Mouse (Mus musculus): Measurements from ENCODE around the gene Srxn1.

The Srxn1 gene

DNA sequence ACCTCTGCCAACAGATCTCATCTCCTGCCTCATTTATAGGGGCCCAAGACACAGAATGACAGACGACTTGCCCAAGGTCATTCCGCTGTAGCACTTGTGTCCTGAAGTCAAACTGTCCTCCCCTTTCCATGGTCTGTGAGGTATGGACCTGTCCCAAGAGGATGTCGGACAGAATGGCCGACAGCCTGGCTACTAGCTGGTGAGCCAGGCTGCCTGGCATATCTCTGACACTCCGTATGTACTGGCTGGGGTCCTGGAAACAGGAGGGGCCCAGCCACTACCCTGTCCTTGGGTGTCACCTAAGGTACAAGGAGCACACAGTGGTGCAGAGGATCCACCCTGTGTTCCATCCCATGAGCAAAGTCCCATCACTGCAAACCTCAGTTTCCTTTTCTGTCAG is 14.8 kb upstream of the Srxn1 start:
- DNase-seq = no peak

DNA sequence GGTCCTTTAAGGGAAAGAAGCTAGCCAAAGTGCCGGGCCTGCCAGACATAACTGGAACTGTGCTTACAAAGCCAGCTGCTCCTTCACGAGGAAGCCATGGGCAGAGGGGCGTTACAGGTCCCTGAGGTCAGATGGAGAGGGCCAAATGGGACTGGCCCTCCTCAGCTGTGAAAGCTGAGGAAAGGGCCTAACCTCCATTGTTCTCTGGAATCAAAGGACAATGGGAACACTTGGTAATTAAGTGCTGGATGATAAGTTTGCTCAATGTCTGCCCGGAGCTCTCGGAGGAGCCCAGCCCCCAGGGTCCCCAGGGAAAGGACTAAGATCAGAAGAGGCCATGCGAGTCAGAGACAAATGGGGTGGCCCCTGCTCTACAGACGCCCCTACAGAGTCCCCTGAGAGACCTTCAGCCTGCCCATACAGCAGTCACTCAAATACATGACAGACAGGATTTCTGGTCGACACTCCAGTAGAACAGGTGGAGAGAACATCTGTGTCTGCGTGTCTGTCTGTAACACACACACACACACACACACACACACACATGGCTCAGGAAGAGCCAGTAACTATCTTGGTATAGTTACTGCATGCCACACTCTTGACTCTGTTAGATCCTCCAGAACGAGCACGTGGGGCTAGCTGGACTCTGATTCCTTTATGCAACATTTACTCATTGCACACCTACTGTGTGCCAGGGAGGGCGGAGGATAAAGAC is 13.8 kb upstream of the Srxn1 start:
- no peak for DNase-seq

DNA sequence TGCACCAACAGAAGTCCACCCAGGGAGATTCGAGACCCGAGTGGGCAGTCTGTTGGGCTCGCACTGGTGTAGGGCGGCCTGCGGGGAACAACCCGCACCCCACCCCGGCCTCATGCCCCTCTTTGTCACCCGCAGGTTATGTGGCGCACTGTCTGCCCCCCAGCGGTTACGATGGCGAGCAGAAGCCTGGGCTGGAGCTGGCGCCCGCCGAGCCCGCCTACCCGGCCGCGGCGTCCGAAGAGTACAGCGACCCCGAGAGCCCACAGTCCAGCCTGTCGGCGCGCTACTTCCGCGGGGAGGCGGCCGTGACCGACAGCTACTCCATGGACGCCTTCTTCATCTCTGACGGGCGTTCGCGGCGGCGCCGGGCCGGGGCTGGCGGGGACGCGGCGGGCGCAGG is 12.4 kb upstream of the Srxn1 start:
- no peak for DNase-seq

- peak; percentile 44 for DNase-seq
These were observed 11.9 kb upstream of the Srxn1 start for GRCm38 (mm10) chr2:152093356-152093792.

- DNase-seq = no peak
These were observed 10.3 kb upstream of the Srxn1 start for GRCm38 (mm10) chr2:152094856-152095545.

DNA sequence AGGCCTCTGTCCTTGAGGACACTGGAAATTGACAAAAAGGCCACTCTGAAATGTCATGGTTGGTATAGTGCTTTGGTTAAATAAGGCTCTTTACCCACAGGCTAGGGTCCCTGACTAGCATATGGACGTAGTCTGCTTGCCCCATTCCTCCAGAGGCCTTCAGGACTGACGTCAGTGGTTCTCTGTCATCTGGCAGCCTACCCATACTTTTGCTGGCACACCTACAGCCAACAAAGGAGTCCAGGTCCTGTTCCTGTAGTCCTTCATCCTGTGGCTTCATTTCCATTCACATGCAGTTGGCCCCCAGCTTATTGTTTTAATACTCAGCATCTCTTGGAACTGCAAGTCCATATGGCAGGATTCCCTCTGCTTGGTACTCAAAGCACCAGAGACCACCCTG is 8.4 kb upstream of the Srxn1 start:
- DNase-seq = no peak

DNA sequence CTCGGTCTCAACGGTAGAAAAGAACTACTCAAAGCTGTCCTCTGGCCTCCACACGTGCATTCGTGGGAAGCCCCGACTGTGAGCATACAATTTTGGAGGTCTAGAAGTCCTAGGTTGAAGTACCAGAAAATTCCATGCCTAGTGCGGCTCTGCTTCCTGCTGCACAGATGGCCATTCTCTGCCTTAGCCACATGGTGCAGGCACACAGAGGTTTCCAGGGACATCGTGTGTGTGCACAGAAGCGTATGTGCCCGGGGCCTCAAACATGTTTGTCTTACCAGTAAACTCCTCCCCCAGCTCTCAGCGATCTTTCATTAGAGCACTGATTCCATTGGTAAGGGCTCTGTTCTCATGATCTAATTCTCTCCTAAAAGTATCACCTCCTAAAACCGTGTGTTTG is 7.4 kb upstream of the Srxn1 start:
- no peak for DNase-seq

DNA sequence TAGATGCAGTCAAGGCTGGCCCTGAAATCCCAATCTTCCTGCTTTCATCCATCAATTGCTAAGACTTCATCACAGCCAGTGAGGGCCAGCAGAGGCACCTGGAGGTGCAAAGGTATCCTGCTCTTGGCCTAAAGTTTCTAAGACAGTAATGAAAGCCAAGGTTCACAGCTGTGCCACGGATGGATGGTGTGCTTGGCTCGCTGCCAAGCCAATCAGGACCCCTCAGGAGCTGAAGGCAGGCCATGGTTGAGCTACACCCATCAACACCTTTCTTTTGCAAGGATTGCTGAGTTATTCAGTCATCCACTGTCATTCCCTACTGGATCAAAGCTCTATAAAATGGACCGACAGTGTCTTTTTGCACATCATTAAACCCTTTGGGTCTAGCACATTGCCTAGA is 5.8 kb upstream of the Srxn1 start:
- DNase-seq = no peak

DNA sequence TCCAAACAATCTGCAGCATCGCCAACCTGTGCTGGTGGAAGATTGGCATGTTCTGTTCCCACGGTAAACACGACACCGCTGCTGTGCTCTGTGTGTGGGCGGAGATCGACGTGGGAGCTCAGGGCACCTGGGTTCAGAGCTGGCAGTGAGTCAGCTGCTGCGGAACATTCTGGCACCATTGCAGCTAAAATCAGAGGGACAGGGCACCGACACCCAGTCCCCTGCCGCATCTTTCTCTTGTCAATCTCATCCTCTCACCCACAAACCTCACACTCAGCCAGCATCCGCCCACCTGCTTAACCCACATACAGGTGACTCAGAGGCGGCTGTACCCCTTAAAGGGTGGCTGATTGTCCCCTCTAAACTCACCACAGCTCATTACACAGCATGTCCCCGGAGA is 3.6 kb upstream of the Srxn1 start:
- DNase-seq = no peak

- no peak for DNase-seq
These were observed 2.9 kb upstream of the Srxn1 start for GRCm38 (mm10) chr2:152102369-152102768.

- no peak for DNase-seq
These were observed 502 bp upstream of the Srxn1 start for GRCm38 (mm10) chr2:152104711-152105317.

- DNase-seq = no peak
These were observed 894 bp downstream of the Srxn1 start for GRCm38 (mm10) chr2:152106225-152106595.

GRCm38 (mm10) chr2:152106597-152106996 is 1.3 kb downstream of the Srxn1 start:
- DNase-seq = no peak

- no peak for DNase-seq
These were observed 3.4 kb downstream of the Srxn1 start for GRCm38 (mm10) chr2:152108702-152109101.

DNA sequence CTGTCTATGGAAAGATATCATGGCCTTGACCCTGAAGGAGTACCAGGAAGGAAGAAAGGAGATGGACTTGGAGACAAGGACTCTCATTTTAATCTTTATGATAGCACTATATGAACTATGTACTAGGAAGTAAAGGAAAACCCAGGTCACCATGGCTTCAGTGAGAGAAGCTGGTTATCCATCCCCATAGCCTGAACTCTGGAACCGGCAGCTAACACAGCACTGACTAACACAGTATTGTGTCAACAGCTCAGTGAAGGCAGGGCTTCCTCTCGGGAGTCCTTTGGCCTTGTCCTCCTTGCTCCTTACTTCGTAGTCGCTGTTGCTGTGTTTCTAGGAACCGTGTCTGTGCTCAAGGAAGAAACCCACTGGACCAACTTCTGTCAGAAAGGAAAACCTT is 4.1 kb downstream of the Srxn1 start:
- no peak for DNase-seq

- DNase-seq = no peak
These were observed 6.0 kb downstream of the Srxn1 start for GRCm38 (mm10) chr2:152111311-152111710.

DNA sequence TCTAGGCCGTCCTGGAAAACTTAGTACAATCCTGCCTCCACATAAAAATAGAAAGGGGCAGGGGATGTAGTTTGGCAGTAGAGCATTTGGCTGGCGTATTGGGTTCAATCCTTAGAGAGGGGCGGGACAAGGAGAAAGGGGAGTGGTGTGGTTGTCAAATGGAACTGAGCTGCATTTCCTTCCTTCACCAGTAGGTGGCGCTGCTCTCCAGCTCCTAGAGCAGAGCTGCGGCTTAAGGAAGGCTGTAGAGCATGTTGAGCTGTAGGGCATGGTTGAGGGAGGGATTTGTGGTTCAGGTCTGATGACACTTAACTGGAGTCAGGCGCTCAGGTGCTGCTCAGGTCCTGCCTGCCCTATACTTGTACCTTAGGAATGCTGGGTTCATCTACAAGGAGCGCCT is 6.6 kb downstream of the Srxn1 start:
- DNase-seq = peak; percentile 92

DNA sequence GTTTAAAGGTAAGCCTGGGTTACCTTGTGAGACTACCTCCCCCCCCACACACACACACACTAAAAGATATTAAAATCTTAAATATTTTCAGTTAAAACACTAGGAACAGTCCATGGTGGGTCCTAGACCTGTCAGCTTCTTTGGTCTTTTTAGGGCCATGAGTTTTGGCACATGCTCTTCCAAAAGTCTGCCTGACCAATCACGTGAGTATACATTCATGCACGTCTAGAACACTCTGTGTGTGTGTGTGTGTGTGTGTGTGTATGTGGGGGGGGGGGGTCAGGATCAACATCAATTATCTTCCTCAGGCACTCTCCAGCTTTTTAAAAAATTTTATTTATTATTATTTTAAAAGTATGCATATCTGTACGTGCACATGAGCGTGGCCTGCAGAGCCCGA is 7.2 kb downstream of the Srxn1 start:
- DNase-seq = no peak

DNA sequence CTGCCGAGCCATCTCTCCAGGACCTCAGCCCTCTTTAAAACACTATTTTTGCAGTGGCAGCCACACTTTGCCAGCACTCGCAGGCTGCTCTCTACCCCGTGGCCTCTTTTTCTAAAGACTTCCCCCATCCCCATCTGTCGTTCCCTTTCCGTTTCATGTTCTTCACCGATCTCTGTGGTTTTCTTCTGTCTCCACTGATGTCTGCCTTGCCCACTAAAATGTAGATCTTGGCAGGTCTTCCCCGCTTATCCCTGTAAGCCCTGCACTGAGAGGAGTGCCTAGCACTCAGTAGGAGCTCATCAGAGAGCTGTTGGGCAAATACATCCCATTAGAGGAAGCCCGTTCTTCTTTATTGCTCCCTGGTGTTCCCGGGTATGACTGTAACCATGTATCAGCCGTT is 7.7 kb downstream of the Srxn1 start:
- DNase-seq = no peak

DNA sequence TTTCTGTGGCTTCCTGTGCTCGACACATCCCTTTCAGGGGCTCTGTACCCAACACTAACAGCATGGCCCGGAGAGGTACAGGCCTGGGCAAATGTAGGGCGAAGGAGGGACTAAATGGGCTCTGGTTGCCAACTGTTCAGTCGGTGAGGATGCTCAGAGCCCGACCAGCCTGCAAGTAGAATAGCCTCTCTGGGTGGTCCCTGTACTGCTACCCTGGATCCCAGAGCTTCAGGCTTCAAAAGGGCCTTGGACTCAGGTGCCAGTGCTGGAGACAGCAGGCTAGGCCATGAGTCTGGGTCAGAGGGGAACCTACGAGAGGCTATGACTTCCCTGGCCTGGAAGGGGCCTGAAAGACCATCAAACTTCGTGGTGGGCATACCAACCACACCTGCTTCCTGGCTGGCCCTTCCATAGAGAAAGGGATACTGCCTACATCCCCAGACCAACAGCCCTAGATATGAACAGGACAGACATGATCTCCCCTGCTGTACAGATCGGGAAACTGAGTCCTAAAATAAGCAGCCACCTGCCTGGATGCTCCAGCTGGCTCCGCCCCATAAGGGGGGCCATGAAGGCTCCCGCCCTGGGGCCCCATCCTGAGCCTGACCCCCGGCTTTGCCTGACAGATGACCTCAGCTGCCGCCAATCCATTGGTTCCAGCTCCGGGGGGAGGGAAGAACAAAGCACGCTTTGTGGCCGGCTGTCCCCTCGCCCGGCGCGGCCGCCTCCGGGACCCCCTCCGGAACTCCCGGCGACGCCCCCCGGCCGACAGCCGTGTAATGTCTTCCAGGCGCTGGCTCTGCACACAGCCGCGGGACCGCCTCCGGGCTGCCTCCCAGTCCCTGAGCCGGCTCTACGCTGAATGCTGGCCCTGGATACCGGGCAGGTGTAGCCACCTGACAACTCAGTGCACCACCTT is 9.0 kb downstream of the Srxn1 start:
- DNase-seq = peak; percentile 27

DNA sequence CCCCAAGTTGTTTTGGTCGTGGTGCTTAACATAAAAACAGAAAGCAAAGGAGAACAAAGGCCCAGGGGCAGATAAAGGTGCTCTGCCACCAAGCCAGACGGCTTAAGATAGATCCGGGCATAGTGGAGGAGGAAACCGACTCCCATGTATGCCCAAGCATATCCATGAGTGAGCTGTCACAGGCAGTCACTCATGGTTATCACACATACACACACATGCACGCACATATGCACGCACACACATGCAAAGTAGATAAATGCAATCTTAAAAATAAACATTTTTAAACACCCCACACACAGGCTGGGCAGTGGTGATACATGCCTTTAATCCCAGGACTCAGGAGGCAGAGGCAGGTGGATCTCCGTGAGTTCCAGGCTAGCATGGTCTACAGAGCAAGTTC is 12.4 kb downstream of the Srxn1 start:
- no peak for DNase-seq

- no peak for DNase-seq
These were observed 14.0 kb downstream of the Srxn1 start for GRCm38 (mm10) chr2:152119228-152119865.

DNA sequence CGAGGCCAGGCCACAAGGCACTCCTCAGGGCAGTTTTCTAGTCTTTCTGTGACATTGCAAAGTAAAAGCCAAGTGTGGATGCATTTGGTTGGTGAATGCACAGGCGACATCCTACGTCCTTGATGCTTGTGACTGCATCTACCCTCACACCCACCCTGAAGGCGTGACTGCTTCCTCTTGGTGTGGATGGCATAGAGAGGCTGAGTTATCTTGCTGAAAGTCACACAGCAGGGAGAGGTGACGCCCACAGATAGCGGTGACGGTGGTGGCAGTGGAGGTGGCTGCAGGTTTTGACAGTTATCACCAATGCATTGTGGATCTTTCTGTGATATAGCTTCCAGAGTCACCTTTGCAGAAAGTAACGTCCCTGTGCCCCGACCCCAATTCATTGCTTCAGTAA is 17.6 kb downstream of the Srxn1 start:
- no peak for DNase-seq
